Mouse (Mus musculus) spleen, postnatal 10 days (tissue): Measurements from ENCODE around the gene Fam216a.

Source experiments
- DNase-seq, 2 experiments: peaks; one replicate each; pipeline ENCODE4 v3.0.0; 2021 to 2022; ENCODE audit warnings: low spot score in 2 of 2

The Fam216a gene

GRCm38 (mm10) chr5:122391178-122391785, 19.1 kb upstream of the Fam216a start:
- no peak for DNase-seq

- no peak for DNase-seq
These were observed 18.5 kb upstream of the Fam216a start for GRCm38 (mm10) chr5:122390671-122391070.

- no peak for DNase-seq
These were observed 17.8 kb upstream of the Fam216a start for GRCm38 (mm10) chr5:122390006-122390405.

- peak; percentile 59 to 83 for DNase-seq
These were observed 7.4 kb upstream of the Fam216a start for GRCm38 (mm10) chr5:122379374-122380155.

GRCm38 (mm10) chr5:122378171-122378570, 6.0 kb upstream of the Fam216a start:
- no peak for DNase-seq

- DNase-seq = no peak
These were observed 5.1 kb upstream of the Fam216a start for GRCm38 (mm10) chr5:122377101-122377833.

GRCm38 (mm10) chr5:122372878-122373277, 714 bp upstream of the Fam216a start:
- no peak for DNase-seq

GRCm38 (mm10) chr5:122371591-122372191, 473 bp downstream of the Fam216a start, which contains the start of gene Gpn3:
TSS of gene Gpn3 (plus strand) at chr5:122371876.
- DNase-seq = no peak

- no peak for DNase-seq
These were observed 17.6 kb downstream of the Fam216a start for GRCm38 (mm10) chr5:122354492-122355067.

- DNase-seq = peak; percentile 98 to 100
These were observed 18.2 kb downstream of the Fam216a start, which contains the start of the genes Rad9b and Vps29 for GRCm38 (mm10) chr5:122353807-122354491. TSS of gene Rad9b (minus strand) at chr5:122354233. TSS of gene Vps29 (plus strand) at chr5:122354369.

GRCm38 (mm10) chr5:122345777-122346176, 26.4 kb downstream of the Fam216a start:
- no peak for DNase-seq

GRCm38 (mm10) chr5:122344260-122344659, 27.9 kb downstream of the Fam216a start:
- DNase-seq = peak; percentile 78 to 88

GRCm38 (mm10) chr5:122343768-122344167, 28.4 kb downstream of the Fam216a start:
- no peak for DNase-seq

- no peak for DNase-seq
These were observed 29.3 kb downstream of the Fam216a start for GRCm38 (mm10) chr5:122342874-122343273.

GRCm38 (mm10) chr5:122336554-122337294, 35.4 kb downstream of the Fam216a start:
- no peak for DNase-seq

- no peak for DNase-seq
These were observed 37.5 kb downstream of the Fam216a start for GRCm38 (mm10) chr5:122334682-122335081.

GRCm38 (mm10) chr5:122330269-122330668, 41.9 kb downstream of the Fam216a start:
- no peak for DNase-seq

- no peak for DNase-seq
These were observed 44.9 kb downstream of the Fam216a start for GRCm38 (mm10) chr5:122327283-122327682.

- no peak for DNase-seq
These were observed 46.7 kb downstream of the Fam216a start for GRCm38 (mm10) chr5:122325477-122325876.
